Mouse (Mus musculus) heart, adult 2 months (tissue): Measurements from ENCODE around the gene Sdhaf1. TPM values are rescaled to one million over a fixed set of nuclear protein-coding genes. Genes with fewer than 3 reads are reported as not detected.
A peak's percentile ranks its signal among the peaks of the same experiment; 100 is the strongest.

Experiments
- DNase-seq, 2 experiments: peaks; one replicate each; pipeline ENCODE4 v3.0.0; 2021
- H3K27ac ChIP-seq: fragments of 200-600 bp; 2 replicates; pipeline ENCODE4 v1.8.1; 2022
- H3K27me3 ChIP-seq: fragments of 200-500 bp; 2 replicates; pipeline ENCODE4 v1.6.1; 2012; ENCODE audit warnings: mild to moderate bottlenecking, low read length, inconsistent platforms, mixed read lengths; ENCODE audit not compliant: control insufficient read depth, insufficient read depth
- H3K36me3 ChIP-seq: fragments of 200-500 bp; 2 replicates; pipeline ENCODE4 v1.6.1; 2012; ENCODE audit warnings: low read length, inconsistent platforms; ENCODE audit not compliant: control insufficient read depth, insufficient read depth
- H3K4me1 ChIP-seq: fragments of 200-500 bp; 2 replicates; pipeline ENCODE4 v1.6.1; 2011; ENCODE audit warnings: low read length; ENCODE audit not compliant: control insufficient read depth, insufficient read depth
- H3K4me3 ChIP-seq: fragments of 200-600 bp; 2 replicates; pipeline ENCODE4 v1.8.1; 2022
- H3K79me2 ChIP-seq: fragments of 200-500 bp; replicated peaks from 2 replicates; pipeline ENCODE4 v1.6.1; 2012; ENCODE audit warnings: mild to moderate bottlenecking, inconsistent platforms, low read length, moderate library complexity, mixed read lengths; ENCODE audit not compliant: control insufficient read depth, insufficient read depth
- H3K9ac ChIP-seq: fragments of 200-500 bp; 2 replicates; pipeline ENCODE4 v1.6.1; 2012; ENCODE audit warnings: low read depth, mild to moderate bottlenecking, control low read depth, inconsistent platforms, low read length, mixed read lengths
- CTCF ChIP-seq: fragments of 200-600 bp; IDR thresholded peaks from 2 replicates; pipeline ENCODE4 v1.8.1; 2022; ENCODE audit warnings: antibody characterized with exemption, mild to moderate bottlenecking, moderate library complexity
- EP300 ChIP-seq: fragments of 200-500 bp; IDR thresholded peaks from 2 replicates; pipeline ENCODE4 v1.6.1; 2011; ENCODE audit warnings: low read depth, low read length, control low read depth; ENCODE audit not compliant: insufficient read depth
- POLR2A ChIP-seq: fragments of 200-500 bp; IDR thresholded peaks from 2 replicates; pipeline ENCODE4 v1.6.1; 2011; ENCODE audit warnings: mild to moderate bottlenecking, low read depth, low read length, control low read depth; ENCODE audit not compliant: insufficient read depth
- WGBS: fragments of 180-500 bp; shearing (Covaris S2); methylation state at CpG from one replicate; pipeline ENCODE4 v1.1.7; 2018; 5-methylcytosine and 5-hydroxymethylcytosine counted together
- intact Hi-C: fragments of 180-260 bp; cut with DNase I; formaldehyde crosslinking; loops from one replicate; pipeline ENCODE4 v1.15.1; 2025
- polyA plus RNA-seq: library from polyadenylated mRNA; depleted of rRNA; stranded (reverse); fragments of >200 nt; gene quantifications from 2 replicates; pipeline ENCODE4 v1.2.3, GENCODE M21; 2012
- total RNA-seq, 2 experiments: library from RNA; stranded (reverse); gene quantifications; 2 replicates each; pipeline ENCODE4 v1.2.3; 2021

Gene Sdhaf1
- total and polyA plus RNA-seq, 3 experiments, result 12.5 to 17.9 (median 12.5) TPM

DNA sequence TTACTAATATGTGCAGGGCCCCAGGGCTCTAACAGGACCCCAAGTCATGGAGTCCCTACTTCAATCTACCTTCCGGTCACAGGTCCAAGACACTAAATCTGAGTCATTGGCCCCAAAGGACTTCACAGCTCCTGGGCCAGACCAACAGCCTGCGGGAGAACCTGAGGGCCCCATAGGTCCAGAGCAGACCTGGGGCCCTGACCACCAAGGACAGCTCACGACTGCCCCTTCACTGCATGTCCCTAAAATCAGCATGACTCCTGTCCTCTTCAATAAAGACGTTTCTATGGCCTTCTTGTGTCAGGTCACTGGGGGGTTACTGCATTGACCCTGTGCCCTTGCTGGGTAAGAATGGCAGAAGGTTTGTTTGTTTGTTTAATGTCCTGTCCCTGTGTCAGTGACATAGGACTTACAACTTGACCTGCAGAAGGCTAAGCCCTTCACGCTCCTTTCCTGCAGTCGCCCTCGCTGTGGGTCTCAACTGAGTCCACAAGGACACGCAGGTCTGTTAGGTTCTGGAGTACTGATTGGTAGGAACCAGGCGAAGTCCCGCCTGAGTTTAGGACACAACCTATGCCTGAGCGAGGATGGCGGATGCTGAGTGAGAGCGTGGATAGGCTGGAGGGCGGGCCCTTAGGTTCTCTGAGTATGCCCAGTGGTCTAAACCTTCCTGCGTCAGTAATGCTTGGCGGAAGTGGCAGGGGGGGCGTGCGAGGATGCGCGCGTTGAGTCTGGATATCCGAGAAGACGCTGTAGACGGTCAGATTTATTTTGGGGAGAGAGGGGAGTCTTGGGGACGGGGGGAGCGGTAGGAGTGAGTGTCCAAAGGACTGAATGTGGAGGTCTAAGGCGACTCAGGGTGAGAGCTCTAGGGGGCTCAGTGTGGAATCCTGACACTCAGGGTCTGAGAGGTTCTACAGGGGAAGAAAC lies 15.4 kb downstream of the Sdhaf1 start, which contains the start of gene Alkbh6:
TSS of gene Alkbh6 (plus strand) at position 642 of the 930 bp plus-strand sequence.
- Histone ChIP-seq H3K27me3 (no peaks in the 10 kb centered on the region), H3K27ac (peak within 1 kb of the TSS; percentile 87), H3K4me3 (peak within 1 kb of the TSS; percentile 57), H3K36me3 (no peaks in the 10 kb centered on the region), H3K9ac (peak within 1 kb of the TSS; percentile 59), H3K4me1 (peaks cover 3% of the 10 kb centered on the region), H3K79me2 (no peaks in the 10 kb centered on the region)
- TF ChIP-seq POLR2A (peak; percentile 100), CTCF (no peak), EP300 (peak; percentile 75; the same call in 1 of the 2 replicates)
- 4% methylated on average over 27 of the region's 27 CpGs for WGBS
- DNase-seq, result peak; percentile 89 to 96
- intact Hi-C loops, result loop anchor here (1.0 kb wide), 1 partner anchor 15 kb away; the partner anchor contains the start of gene Sdhaf1

DNA sequence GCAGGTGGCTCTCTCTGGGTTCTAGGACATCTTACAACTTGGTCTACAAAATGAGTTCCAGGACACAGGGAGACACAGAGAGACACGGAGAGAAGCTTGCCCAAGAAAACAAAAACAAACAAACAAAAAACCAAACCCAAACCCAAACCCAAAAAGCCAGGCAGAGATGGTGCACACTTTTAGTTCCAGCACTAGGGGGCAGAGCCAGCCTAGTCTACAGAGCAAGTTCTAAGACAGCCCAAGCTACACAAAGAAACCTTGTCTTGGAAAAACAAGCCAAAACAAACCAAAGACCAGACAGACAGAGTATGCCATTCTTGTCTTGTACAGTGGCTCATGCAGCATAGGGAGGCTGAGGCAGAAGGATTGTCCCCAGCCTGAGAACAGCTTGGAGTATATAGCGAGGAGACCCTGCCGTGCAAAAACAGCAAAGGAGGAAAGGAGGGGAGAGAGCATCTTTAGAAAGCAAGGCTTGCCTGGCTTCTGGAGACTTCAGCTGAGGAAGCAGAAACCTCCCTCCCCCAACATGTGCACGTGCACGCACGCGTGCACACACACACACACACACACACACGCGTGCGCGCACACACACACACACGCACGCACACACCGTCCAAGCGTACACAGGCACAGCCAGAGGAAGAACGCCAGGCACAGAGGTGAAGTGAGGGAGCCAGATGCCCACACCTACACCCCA lies 17.5 kb downstream of the Sdhaf1 start:
- Histone ChIP-seq H3K36me3 (no peaks in the 10 kb centered on the region), H3K27ac (no peak overlapping the region), H3K27me3 (no peaks in the 10 kb centered on the region), H3K9ac (no peak overlapping the region), H3K79me2 (no peaks in the 10 kb centered on the region), H3K4me1 (peaks cover 3% of the 10 kb centered on the region), H3K4me3 (no peak overlapping the region)
- no peak for DNase-seq
- TF ChIP-seq CTCF (peak; percentile 54), EP300 (no peak)
- 86% methylated on average over 16 of the region's 16 CpGs for WGBS
- intact Hi-C loops, result no loop called here

DNA sequence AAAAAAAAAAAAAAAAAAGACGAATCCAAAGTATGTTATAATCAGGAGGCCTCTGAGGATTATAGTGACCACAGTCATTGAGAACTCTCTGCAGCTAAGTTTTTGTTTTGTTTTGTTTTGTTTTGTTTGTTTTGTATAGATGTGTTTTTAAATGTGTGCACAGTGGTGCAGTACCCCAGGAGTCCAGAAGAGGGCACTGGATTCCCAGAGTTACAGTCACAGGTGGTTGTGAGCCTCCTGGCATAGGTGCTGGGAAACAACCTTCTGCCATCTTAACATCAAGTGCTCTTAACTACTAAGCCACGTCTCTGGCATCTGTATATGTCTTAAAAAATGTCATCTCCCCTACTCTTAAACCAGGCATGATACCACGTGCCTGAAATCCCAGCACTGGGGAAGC lies 22.8 kb downstream of the Sdhaf1 start:
- WGBS, result 46% methylated on average over 3 of the region's 3 CpGs
- Histone ChIP-seq H3K79me2 (no peaks in the 10 kb centered on the region), H3K27me3 (no peaks in the 10 kb centered on the region), H3K27ac (no peak overlapping the region), H3K4me1 (no peaks in the 10 kb centered on the region), H3K9ac (no peak overlapping the region), H3K4me3 (no peak overlapping the region), H3K36me3 (no peaks in the 10 kb centered on the region)
- TF ChIP-seq POLR2A, result no peak
- TF ChIP-seq EP300, result 0 out of 2 replicates have a peak, but pooled peaks have one; percentile 21
- peak; percentile 79 for TF ChIP-seq CTCF
- intact Hi-C loops, result loop anchor here (2.0 kb wide), 1 partner anchor 18 kb away; no protein-coding TSS in a partner anchor
- DNase-seq, result no peak

DNA sequence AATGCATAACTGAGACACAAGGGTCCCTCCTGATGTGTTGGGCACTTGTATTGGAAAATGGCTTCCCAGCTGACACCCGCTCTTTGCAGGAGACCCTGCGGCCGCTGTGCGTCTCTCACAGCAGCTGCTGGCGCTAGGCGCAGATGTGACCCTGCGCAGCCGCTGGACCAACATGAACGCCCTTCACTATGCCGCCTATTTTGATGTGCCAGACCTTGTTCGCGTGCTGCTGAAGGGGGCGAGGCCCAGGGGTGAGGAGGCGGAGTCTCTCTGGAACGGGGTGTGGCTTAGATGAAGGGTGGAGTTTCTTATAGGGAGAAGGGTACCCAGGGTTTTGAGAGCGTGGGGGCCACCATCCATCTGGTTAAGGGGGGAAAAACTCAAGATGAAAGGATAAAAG lies 26.4 kb downstream of the Sdhaf1 start:
- H3K4me3 ChIP-seq, result no peak overlapping the region
- H3K9ac ChIP-seq, result no peak overlapping the region
- no peak for DNase-seq
- H3K36me3 ChIP-seq, result no peaks in the 10 kb centered on the region
- intact Hi-C loops, result no loop called here
- no peak overlapping the region for H3K27ac ChIP-seq
- H3K79me2 ChIP-seq, result no peaks in the 10 kb centered on the region
- WGBS, result 77% methylated on average over 16 of the region's 16 CpGs
- peaks cover 3% of the 10 kb centered on the region; the same call in 1 of the 2 replicates for H3K4me1 ChIP-seq
- no peak for TF ChIP-seq POLR2A
- no peak for TF ChIP-seq CTCF
- TF ChIP-seq EP300, result no peak
- H3K27me3 ChIP-seq, result no peaks in the 10 kb centered on the region

DNA sequence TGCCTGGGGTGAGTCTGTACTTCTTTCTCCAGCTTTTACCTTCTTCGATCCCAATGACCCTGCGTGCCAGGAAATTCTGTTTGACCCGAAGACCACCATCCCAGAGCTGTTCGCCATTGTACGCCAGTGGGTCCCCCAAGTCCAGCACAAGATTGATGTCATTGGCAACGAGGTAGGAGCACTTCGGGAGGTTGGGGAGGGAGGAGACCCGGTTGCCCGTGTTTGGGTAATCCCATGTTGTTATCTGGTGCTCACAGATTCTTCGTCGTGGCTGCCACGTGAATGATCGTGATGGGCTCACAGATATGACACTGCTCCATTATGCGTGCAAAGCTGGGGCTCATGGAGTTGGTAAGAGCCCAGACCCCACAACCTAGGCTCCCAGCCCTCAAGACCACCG lies 26.9 kb downstream of the Sdhaf1 start:
- intact Hi-C loops, result no loop called here
- peaks cover 3% of the 10 kb centered on the region; the same call in 1 of the 2 replicates for H3K4me1 ChIP-seq
- no peaks in the 10 kb centered on the region for H3K36me3 ChIP-seq
- 88% methylated on average over 15 of the region's 15 CpGs for WGBS
- DNase-seq, result no peak
- TF ChIP-seq CTCF (no peak), POLR2A (no peak), EP300 (no peak)
- H3K79me2 ChIP-seq, result no peaks in the 10 kb centered on the region
- no peaks in the 10 kb centered on the region for H3K27me3 ChIP-seq
- H3K27ac ChIP-seq, result no peak overlapping the region
- H3K4me3 ChIP-seq, result no peak overlapping the region
- H3K9ac ChIP-seq, result no peak overlapping the region

DNA sequence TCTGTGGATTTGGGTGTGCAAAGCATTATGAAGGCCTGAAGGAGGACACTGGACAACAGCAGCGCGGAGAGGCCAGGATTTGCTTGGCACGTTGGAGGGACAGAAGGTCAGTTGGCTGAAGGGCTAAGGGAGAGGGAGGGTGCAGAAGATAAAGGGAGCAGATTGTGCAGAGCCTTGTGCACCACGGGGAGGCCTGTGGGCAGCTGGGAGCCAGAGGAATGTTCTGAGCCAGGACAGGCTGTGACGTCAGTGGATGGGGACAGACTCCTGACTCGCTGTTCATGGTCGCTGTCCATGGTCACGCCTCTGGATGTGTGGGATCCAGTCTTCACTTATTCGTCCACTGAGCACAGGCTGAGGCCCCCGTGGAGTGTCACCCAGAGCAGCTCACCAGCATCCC lies 28.6 kb downstream of the Sdhaf1 start:
- Histone ChIP-seq H3K9ac (no peak overlapping the region), H3K4me3 (no peak overlapping the region), H3K4me1 (peaks cover 5% of the 10 kb centered on the region; the same call in 1 of the 2 replicates), H3K27me3 (no peaks in the 10 kb centered on the region), H3K79me2 (no peaks in the 10 kb centered on the region), H3K36me3 (no peaks in the 10 kb centered on the region), H3K27ac (no peak overlapping the region)
- WGBS, result 28% methylated on average over 10 of the region's 10 CpGs
- peak; percentile 55 to 68 for DNase-seq
- TF ChIP-seq CTCF (no peak), EP300 (no peak), POLR2A (no peak)
- intact Hi-C loops, result no loop called here
